Mouse (Mus musculus): ENCODE results near the gene Olfr1484.
"Not testable (repeated sequence)": the region's sequence is repeated elsewhere in the genome, so short reads cannot be mapped to it uniquely, and the experiment has no call there.

Olfr1484 gene

GRCm38 (mm10) chr19:13583211-13583610 lies at the start of gene Olfr1484:
Gene Olfr1484 (plus strand): TSS chr19:13583511.
- DNase-seq (ENCODE audit: low read depth): no peak

DNA sequence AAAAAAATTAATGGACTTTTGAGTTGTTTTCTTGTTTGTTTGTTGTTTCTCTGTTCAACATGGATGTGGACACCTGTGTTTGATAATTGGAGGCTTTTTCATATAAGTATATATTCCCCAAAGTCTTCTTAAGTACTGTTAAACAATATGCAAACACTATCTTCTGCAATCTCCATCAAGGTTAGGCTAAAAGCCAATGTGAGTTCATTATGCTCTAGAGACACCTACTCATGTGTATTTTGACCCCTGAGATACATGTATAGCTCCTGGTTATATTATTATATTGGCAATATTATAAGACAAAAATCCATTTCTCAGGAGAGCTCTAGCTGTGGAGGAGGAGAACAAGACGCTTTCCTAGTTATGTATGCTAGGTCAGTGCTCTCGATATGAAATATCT lies 33.8 kb downstream of the Olfr1484 start, which contains the start of gene Olfr1487:
Olfr1487 (plus strand) TSS at position 301 of the 400 bp plus-strand sequence.
- not testable (repeated sequence) for DNase-seq (ENCODE audit: low read depth)

DNA sequence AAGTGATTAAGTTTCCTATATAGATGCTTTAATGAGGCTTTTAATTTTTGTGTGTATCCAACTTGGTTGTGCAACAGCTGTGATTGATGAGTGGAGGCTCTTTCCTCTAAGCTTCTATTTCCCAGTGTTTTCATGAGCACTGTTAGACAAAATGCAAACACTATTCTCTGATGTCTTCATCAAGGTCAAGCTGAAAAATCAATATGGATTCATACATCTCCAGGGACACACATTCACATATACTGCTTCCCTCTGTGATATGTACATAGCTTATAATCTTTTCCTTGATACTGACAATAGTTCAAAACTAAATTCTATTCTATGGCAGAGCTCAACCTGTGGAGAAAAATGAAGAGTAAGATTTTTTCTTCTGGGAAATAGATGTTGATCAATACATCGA lies 48.0 kb downstream of the Olfr1484 start, which contains the start of gene Olfr1489:
Olfr1489 (plus strand) TSS at position 301 of the 400 bp plus-strand sequence.
- no peak for DNase-seq (ENCODE audit: low read depth)
